Mouse (Mus musculus): ENCODE data around the gene Cacna1g. TPM values are rescaled to one million over a fixed set of nuclear protein-coding genes. Genes with fewer than 3 reads are reported as not detected.
A peak's percentile ranks its signal among the peaks of the same experiment; 100 is the strongest.
"Not testable (repeated sequence)": the region's sequence is repeated elsewhere in the genome, so short reads cannot be mapped to it uniquely, and the experiment has no call there.

Cacna1g gene
- polyA plus RNA-seq, 1 experiment: 38.9 TPM

DNA sequence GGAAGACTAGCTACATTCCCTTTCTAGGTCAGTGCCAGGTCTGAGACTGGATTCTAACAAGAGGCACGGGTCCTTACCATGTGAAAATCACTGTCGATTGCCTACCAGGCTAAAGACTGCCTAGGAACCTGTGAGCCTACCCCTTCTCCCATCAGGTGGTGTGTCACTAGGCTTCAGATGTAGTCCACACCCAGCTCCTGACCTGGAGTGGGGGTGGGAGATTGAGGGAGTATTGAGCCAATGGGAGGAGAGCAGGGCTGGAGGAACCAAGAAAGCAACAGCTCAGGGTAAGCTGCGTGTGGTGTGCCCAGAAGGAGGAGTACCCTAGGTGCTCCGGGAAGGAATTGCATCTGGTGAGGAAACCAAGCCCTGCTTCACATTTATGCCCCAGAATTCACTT, 60.0 kb downstream of the Cacna1g start:
- no peak overlapping the region for H3K27ac ChIP-seq (ENCODE audit: insufficient read depth, low read length)
- H3K4me1 ChIP-seq (ENCODE audit: control insufficient read depth, insufficient read depth, low read length): no peaks in the 10 kb centered on the region
- TF ChIP-seq POLR2A (IDR thresholded peaks at IDR 0.05; ENCODE audit: low read depth, low read length): no peak
- TF ChIP-seq CTCF (IDR thresholded peaks at IDR 0.05; ENCODE audit: borderline replicate concordance, insufficient read depth, low read length): no peak
- no peak overlapping the region for H3K4me3 ChIP-seq (ENCODE audit: insufficient read depth, low read length)

DNA sequence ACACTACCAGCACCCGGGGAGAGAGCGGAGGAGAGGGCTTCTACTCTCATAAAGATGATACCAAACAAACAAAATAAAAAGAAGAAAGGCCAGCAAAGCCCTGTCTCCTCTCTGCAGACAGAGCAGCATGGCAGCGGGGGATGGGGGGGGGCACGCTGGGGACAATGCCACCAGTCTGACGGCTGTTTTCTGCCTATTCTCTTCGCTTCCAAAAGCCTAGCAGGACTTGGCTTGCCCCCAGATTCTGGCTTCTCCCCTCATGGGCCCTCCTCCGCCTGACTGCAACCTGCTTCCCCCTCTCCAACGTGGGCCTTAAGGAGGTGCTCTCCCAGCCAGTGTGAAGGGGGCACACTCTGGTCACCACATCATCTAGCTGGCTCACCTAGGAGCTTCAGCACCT, 60.5 kb downstream of the Cacna1g start:
- no peak overlapping the region for H3K4me3 ChIP-seq (ENCODE audit: insufficient read depth, low read length)
- no peak for TF ChIP-seq CTCF (IDR thresholded peaks at IDR 0.05; ENCODE audit: borderline replicate concordance, insufficient read depth, low read length)
- TF ChIP-seq POLR2A (IDR thresholded peaks at IDR 0.05; ENCODE audit: low read depth, low read length): no peak
- no peak overlapping the region for H3K27ac ChIP-seq (ENCODE audit: insufficient read depth, low read length)
- no peaks in the 10 kb centered on the region for H3K4me1 ChIP-seq (ENCODE audit: control insufficient read depth, insufficient read depth, low read length)

DNA sequence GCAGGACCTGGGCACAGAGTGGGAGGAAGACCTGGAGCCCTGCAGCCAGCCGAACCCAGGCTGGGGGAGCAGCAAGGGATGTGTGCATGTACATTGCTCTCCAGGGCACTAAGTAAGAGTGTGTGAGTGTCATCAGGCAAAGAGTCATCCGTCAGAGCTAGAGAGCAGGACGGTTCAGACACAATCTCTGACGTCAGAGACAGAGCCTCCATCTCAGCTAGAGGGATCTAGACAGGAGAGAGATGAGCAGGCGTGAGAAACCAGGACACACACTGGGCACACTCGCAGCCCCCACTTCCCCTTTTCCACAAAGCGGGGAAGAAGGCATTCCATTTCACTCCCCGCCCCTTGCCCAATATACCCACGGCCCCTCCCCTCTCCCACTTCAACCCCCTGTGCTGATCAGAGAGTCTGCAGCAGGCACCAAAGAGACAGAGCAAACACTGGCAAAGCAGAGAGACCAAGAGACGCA, 61.0 kb downstream of the Cacna1g start:
- Histone ChIP-seq H3K27ac (ENCODE audit: insufficient read depth, low read length) (no peak overlapping the region), H3K4me3 (ENCODE audit: insufficient read depth, low read length) (no peak overlapping the region), H3K4me1 (ENCODE audit: control insufficient read depth, insufficient read depth, low read length) (no peaks in the 10 kb centered on the region)
- TF ChIP-seq POLR2A (IDR thresholded peaks at IDR 0.05; ENCODE audit: low read depth, low read length) (no peak), CTCF (IDR thresholded peaks at IDR 0.05; ENCODE audit: borderline replicate concordance, insufficient read depth, low read length) (no peak)

DNA sequence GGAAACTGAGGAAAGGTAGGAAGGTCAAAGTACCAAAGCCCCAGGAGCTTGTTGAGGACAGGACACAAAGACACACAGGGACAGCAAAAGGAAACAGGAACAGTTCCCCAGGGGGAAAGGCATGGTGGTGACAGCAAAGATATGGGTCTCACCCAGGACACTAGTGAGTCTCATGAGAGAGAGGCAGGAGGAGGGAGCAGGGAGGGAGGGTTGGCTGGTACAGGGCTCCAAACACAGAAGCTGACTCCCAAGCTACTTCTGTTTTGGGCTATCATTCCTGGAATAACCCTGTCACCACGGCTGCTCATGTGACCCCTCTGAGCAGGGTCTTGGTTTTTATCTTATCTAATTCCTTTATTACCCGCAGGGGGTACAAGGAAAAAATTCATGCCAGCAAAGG, 61.4 kb downstream of the Cacna1g start:
- Histone ChIP-seq H3K27ac (ENCODE audit: insufficient read depth, low read length) (no peak overlapping the region), H3K4me1 (ENCODE audit: control insufficient read depth, insufficient read depth, low read length) (no peaks in the 10 kb centered on the region), H3K4me3 (ENCODE audit: insufficient read depth, low read length) (no peak overlapping the region)
- TF ChIP-seq CTCF (IDR thresholded peaks at IDR 0.05; ENCODE audit: borderline replicate concordance, insufficient read depth, low read length): no peak
- no peak for TF ChIP-seq POLR2A (IDR thresholded peaks at IDR 0.05; ENCODE audit: low read depth, low read length)

DNA sequence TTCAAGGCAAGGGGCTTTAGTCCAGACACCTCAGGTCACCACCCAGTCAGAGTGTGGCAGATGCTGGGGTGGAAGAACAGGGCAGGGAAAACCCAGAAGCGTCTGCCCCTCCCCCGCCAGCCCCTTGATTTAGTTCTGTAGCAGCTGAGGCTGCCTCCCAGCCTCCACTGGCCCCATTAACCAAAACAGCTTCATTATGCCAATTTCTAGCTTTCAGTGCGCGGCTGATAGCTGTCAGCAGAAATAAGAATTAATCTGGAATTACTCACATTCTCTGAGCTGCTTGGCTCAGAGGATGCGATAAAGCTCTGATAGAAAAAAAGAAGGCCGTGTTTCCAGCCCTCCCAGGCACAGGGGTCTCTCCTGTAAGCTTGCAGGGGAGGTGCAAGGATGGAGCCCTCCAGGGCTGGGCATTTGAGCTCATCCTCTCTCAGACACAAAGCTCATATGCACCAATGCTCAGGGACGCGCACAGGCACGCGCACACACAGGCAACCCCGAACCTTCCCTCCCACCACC, 66.1 kb downstream of the Cacna1g start:
- no peak for TF ChIP-seq POLR2A (IDR thresholded peaks at IDR 0.05; ENCODE audit: low read depth, low read length)
- Histone ChIP-seq H3K4me3 (ENCODE audit: insufficient read depth, low read length) (no peak overlapping the region), H3K4me1 (ENCODE audit: control insufficient read depth, insufficient read depth, low read length) (no peaks in the 10 kb centered on the region), H3K27ac (ENCODE audit: insufficient read depth, low read length) (no peak overlapping the region)

DNA sequence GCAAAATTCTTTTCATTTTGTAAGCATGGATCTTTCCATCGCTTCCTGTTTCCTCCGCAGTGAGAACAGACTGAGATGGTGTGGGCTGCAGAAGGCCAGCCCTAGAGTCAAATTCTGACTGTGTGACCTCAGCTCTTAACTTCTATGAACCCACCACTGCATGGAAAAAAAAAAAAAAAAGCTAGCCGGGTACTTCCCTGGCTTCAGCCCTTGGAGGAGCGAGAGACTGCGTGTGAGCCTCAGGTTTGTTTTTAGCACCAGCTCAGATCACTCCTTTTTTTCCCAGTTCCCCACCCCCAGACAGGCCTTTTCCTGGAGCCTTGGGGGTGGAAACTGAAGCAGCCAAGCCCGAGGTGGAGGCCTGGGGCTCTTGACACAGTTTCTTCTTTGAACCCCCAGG, 68.7 kb downstream of the Cacna1g start:
- TF ChIP-seq POLR2A (IDR thresholded peaks at IDR 0.05; ENCODE audit: low read depth, low read length) (no peak), CTCF (IDR thresholded peaks at IDR 0.05; ENCODE audit: borderline replicate concordance, insufficient read depth, low read length) (no peak)
- H3K4me3 ChIP-seq (ENCODE audit: insufficient read depth, low read length): no peak overlapping the region
- no peak overlapping the region for H3K27ac ChIP-seq (ENCODE audit: insufficient read depth, low read length)
- no peaks in the 10 kb centered on the region for H3K4me1 ChIP-seq (ENCODE audit: control insufficient read depth, insufficient read depth, low read length)

DNA sequence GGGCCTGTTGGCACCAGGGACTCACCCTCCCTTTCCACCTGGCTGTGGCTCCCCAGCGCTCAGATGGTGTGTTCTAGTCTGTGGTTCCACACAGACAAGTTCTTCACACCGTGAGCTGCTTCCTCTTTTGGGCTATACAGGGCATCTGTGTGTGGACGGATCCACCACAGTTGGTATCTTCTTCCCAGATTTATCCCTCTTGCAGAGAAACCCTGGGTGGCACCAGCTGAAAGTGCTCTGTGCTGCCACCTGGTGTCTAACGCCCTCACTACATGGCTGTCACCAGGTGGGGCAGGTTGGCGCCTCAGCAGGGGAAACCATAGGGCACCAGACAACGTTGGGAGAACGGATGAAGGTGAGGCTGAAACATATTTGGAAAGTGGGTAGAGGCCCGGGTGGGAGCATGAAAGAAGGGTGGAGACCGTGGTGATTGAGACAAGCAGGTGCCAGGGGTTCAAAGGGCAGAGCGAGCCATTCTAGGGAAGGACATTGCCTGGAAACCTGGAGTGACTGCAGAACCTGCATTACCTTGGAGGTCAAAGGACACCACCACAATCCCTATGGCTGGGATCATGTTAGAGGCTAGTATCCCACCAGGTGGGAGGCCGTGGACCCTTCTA, 69.2 kb downstream of the Cacna1g start:
- no peak overlapping the region for H3K4me3 ChIP-seq (ENCODE audit: insufficient read depth, low read length)
- no peak overlapping the region for H3K27ac ChIP-seq (ENCODE audit: insufficient read depth, low read length)
- peak; percentile 85; the same call in 1 of the 2 replicates for TF ChIP-seq CTCF (IDR thresholded peaks at IDR 0.05; ENCODE audit: borderline replicate concordance, insufficient read depth, low read length)
- no peak for TF ChIP-seq POLR2A (IDR thresholded peaks at IDR 0.05; ENCODE audit: low read depth, low read length)
- H3K4me1 ChIP-seq (ENCODE audit: control insufficient read depth, insufficient read depth, low read length): no peaks in the 10 kb centered on the region

DNA sequence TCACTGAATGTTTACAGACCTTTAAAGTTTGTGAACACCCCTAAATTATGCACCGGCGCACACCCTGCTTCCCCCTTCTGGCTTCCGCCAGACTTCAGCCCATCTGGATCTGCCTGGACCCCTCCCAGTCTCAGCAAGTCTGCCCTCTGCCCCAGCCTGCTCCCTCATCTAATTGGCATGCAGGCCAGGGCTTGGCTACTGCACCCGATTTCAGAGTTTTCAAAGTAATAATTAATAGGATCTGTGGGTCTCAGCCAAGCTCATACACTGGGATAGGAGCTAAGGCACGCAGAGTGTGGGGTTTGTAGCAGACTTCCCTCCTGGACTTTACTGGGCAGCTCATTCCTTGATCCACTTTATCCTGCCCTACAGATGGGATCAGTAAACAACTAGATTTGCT, 69.8 kb downstream of the Cacna1g start:
- Histone ChIP-seq H3K4me3 (ENCODE audit: insufficient read depth, low read length) (no peak overlapping the region), H3K4me1 (ENCODE audit: control insufficient read depth, insufficient read depth, low read length) (no peaks in the 10 kb centered on the region), H3K27ac (ENCODE audit: insufficient read depth, low read length) (no peak overlapping the region)
- no peak for TF ChIP-seq POLR2A (IDR thresholded peaks at IDR 0.05; ENCODE audit: low read depth, low read length)
- TF ChIP-seq CTCF (IDR thresholded peaks at IDR 0.05; ENCODE audit: borderline replicate concordance, insufficient read depth, low read length): no peak

DNA sequence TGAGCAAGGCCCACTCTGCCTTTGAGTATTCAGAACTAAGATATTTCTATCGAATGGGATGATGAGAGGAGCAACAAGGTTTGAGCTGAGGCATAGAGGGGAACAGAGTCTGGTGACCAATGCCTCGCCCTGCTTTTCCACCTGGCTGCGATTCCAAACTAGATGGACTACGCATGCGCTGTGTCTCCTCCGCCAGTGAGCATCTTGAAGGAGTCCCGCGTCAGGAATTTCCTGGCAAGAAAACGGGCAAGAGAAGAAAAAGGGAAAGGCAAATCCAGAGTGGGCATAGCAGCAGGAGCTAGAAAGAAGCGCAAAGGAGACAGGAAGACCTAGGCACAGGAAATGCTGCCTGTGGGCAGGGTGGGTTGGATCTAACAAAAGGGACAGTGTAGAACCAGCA, 70.2 kb downstream of the Cacna1g start:
- no peak overlapping the region for H3K27ac ChIP-seq (ENCODE audit: insufficient read depth, low read length)
- H3K4me1 ChIP-seq (ENCODE audit: control insufficient read depth, insufficient read depth, low read length): no peaks in the 10 kb centered on the region
- H3K4me3 ChIP-seq (ENCODE audit: insufficient read depth, low read length): no peak overlapping the region
- no peak for TF ChIP-seq POLR2A (IDR thresholded peaks at IDR 0.05; ENCODE audit: low read depth, low read length)
- TF ChIP-seq CTCF (IDR thresholded peaks at IDR 0.05; ENCODE audit: borderline replicate concordance, insufficient read depth, low read length): no peak

DNA sequence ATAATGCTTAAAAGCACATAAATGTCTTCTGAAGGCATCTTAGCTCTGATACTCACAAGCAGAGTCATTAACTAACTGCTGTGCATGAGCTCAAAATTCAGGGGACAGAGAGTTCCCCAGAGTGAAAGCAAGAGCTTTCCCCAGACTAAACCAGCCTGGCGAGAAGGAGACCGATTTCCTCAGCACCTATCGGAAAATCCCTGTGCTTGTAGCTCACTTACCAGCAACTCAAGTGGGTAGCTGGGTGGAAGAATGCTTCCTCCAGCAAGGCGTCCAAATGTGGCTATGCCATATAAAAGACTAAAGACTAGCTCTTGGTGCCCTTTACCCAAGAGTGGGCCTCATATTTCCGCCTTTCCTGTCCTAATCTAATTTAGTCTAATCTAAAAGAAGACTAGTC, 71.3 kb downstream of the Cacna1g start:
- Histone ChIP-seq H3K27ac (ENCODE audit: insufficient read depth, low read length) (no peak overlapping the region), H3K4me3 (ENCODE audit: insufficient read depth, low read length) (no peak overlapping the region), H3K4me1 (ENCODE audit: control insufficient read depth, insufficient read depth, low read length) (no peaks in the 10 kb centered on the region)
- TF ChIP-seq POLR2A (IDR thresholded peaks at IDR 0.05; ENCODE audit: low read depth, low read length): no peak
- no peak for TF ChIP-seq CTCF (IDR thresholded peaks at IDR 0.05; ENCODE audit: borderline replicate concordance, insufficient read depth, low read length)

DNA sequence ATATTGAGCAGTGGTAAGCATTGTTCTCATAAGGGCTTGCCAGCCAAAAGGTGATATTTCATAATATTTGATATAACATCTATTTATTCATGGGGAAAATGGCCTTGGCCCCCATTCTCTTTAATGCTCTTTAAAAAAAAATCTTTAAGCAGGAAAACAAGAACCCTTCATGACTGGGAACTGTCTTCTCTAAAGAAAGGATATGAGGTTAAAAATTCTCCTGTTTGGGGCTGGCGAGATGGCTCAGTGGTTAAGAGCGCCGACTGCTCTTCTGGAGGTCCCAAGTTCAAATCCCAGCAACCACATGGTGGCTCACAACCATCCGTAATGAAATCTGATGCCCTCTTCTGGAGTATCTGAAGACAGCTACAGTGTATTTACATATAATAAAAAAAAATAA, 72.0 kb downstream of the Cacna1g start:
- H3K27ac ChIP-seq (ENCODE audit: insufficient read depth, low read length); H3K4me1 ChIP-seq (ENCODE audit: control insufficient read depth, insufficient read depth, low read length); H3K4me3 ChIP-seq (ENCODE audit: insufficient read depth, low read length): not testable (repeated sequence)

All from embryonic fibroblast, embryonic 13.5 days (primary cell).